Mouse (Mus musculus) ES-E14 (cell line): ENCODE results near the gene Bcl6b. TPM values are rescaled to one million over a fixed set of nuclear protein-coding genes. Genes with fewer than 3 reads are reported as not detected.

Experiments
- DNase-seq: peaks from one replicate; pipeline ENCODE4 v3.0.0-alpha.2; 2013; ENCODE audit warnings: low read depth, low spot score
- H3K27ac ChIP-seq: 2 replicates; pipeline ENCODE4 v1.5.1; 2012; ENCODE audit warnings: low read depth, mild to moderate bottlenecking, low read length, moderate library complexity, mixed read lengths; ENCODE audit not compliant: poor library complexity, insufficient read depth, severe bottlenecking
- H3K36me3 ChIP-seq: 2 replicates; pipeline ENCODE4 v1.6.1; 2012; ENCODE audit warnings: mild to moderate bottlenecking, low read length, moderate library complexity, mixed read lengths; ENCODE audit not compliant: control insufficient read depth, poor library complexity, insufficient read depth, severe bottlenecking
- H3K4me1 ChIP-seq, 2 experiments: fragments of 150-350 bp in 1 of 2; sonication (generic) in 1 of 2; 2 replicates each; pipeline ENCODE4 v1.6.1; 2012; ENCODE audit warnings: low read length in 2 of 2, mild to moderate bottlenecking in 1 of 2, mixed read lengths in 1 of 2; ENCODE audit not compliant: control insufficient read depth in 2 of 2, insufficient read depth in 2 of 2, poor library complexity in 1 of 2
- H3K4me3 ChIP-seq, 2 experiments: fragments of 150-350 bp in 1 of 2; sonication (generic) in 1 of 2; 2 replicates each; pipeline ENCODE4 v1.5.1; 2012; ENCODE audit warnings: low read length in 2 of 2, low read depth in 1 of 2, mild to moderate bottlenecking in 1 of 2, mixed read lengths in 1 of 2; ENCODE audit not compliant: insufficient read depth in 1 of 2, poor library complexity in 1 of 2, severe bottlenecking in 1 of 2
- H3K9ac ChIP-seq: 2 replicates; pipeline ENCODE4 v1.6.1; 2012; ENCODE audit warnings: low read depth, mild to moderate bottlenecking, low read length, mixed read lengths; ENCODE audit not compliant: poor library complexity, insufficient read depth, severe bottlenecking
- H3K9me3 ChIP-seq: fragments of 150-350 bp; sonication (generic); 2 replicates; pipeline ENCODE4 v1.6.1; 2012; ENCODE audit warnings: low read depth, mild to moderate bottlenecking, low read length; ENCODE audit not compliant: control insufficient read depth, insufficient read depth
- CHD2 ChIP-seq: IDR thresholded peaks from 2 replicates; pipeline ENCODE4 v1.6.1; 2014; ENCODE audit warnings: mild to moderate bottlenecking, low read depth, low read length, inconsistent platforms
- HCFC1 ChIP-seq: IDR thresholded peaks from 2 replicates; pipeline ENCODE4 v1.6.1; 2012; ENCODE audit warnings: low read length, inconsistent platforms, borderline replicate concordance; ENCODE audit not compliant: insufficient read depth
- MAFK ChIP-seq: IDR thresholded peaks from 2 replicates; pipeline ENCODE4 v1.6.1; 2014; ENCODE audit warnings: mild to moderate bottlenecking, low read depth, low read length, inconsistent platforms; ENCODE audit not compliant: insufficient read depth
- ZC3H11A ChIP-seq: IDR thresholded peaks from 2 replicates; pipeline ENCODE4 v1.6.1; 2012; ENCODE audit warnings: low read depth, mild to moderate bottlenecking, inconsistent platforms, low read length, borderline replicate concordance
- ZNF384 ChIP-seq: IDR thresholded peaks from 2 replicates; pipeline ENCODE4 v1.6.1; 2012; ENCODE audit warnings: low read depth, low read length, inconsistent platforms
- in situ Hi-C, 2 experiments: fragments of 600-800 bp; cut with MboI; formaldehyde crosslinking; loops; one replicate each; pipeline ENCODE4 v1.15.1; 2025; ENCODE audit warnings: low sequenced_read_pairs in 2 of 2, inconsistent platforms in 1 of 2; ENCODE audit not compliant: unreplicated experiment in 2 of 2
- total RNA-seq: library from RNA; depleted of rRNA; stranded (reverse); fragments of 300-350 nt; gene quantifications from 2 replicates; pipeline ENCODE4 v1.2.3, GENCODE M21; 2012; rRNA removed

Bcl6b gene
- total RNA-seq: 5.2 and 7.1 TPM in 2 replicates

- peaks cover 9 to 30% of the 10 kb centered on the region in 2 experiments for H3K4me1 ChIP-seq
- peak within 1 kb of the TSS; percentile 72 to 81 for H3K4me3 ChIP-seq
- no peak for DNase-seq
- in situ Hi-C loops: no loop called here
- H3K36me3 ChIP-seq: no peaks in the 10 kb centered on the region
- H3K27ac ChIP-seq: peak within 1 kb of the TSS; percentile 26; the same call in 1 of the 2 replicates
- TF ChIP-seq CHD2 (no peak), MAFK (no peak), HCFC1 (no peak), ZC3H11A (no peak), ZNF384 (no peak)
- H3K9ac ChIP-seq: peak within 1 kb of the TSS; percentile 76
- no peaks in the 10 kb centered on the region for H3K9me3 ChIP-seq
Observed at GRCm38 (mm10) chr11:70229260-70230010, at the start of gene Bcl6b. Gene Bcl6b, minus strand, starts transcription at chr11:70229798.

GRCm38 (mm10) chr11:70278961-70279360, 49.4 kb upstream of the Bcl6b start:
- no peaks in the 10 kb centered on the region for H3K36me3 ChIP-seq
- H3K4me1 ChIP-seq: no peaks in the 10 kb centered on the region
- H3K4me3 ChIP-seq: no peak overlapping the region
- in situ Hi-C loops: no loop called here
- TF ChIP-seq CHD2 (no peak), ZC3H11A (no peak), HCFC1 (no peak), ZNF384 (no peak), MAFK (no peak)
- no peak for DNase-seq
- H3K27ac ChIP-seq: no peak overlapping the region
- no peaks in the 10 kb centered on the region for H3K9me3 ChIP-seq
- no peak overlapping the region for H3K9ac ChIP-seq

GRCm38 (mm10) chr11:70271641-70272040, 42.0 kb upstream of the Bcl6b start:
- Histone ChIP-seq H3K36me3 (no peaks in the 10 kb centered on the region), H3K9ac (no peak overlapping the region), H3K4me3 (no peak overlapping the region), H3K27ac (no peak overlapping the region), H3K9me3 (no peaks in the 10 kb centered on the region), H3K4me1 (no peaks in the 10 kb centered on the region)
- in situ Hi-C loops: no loop called here
- TF ChIP-seq MAFK: no peak
- no peak for TF ChIP-seq HCFC1
- TF ChIP-seq CHD2: no peak
- TF ChIP-seq ZNF384: no peak
- no peak for TF ChIP-seq ZC3H11A
- DNase-seq: no peak

GRCm38 (mm10) chr11:70266405-70266804, 36.8 kb upstream of the Bcl6b start:
- DNase-seq: no peak
- TF ChIP-seq ZNF384: no peak
- TF ChIP-seq CHD2: no peak
- no peak for TF ChIP-seq ZC3H11A
- TF ChIP-seq HCFC1: no peak
- TF ChIP-seq MAFK: no peak
- in situ Hi-C loops: no loop called here
- Histone ChIP-seq H3K36me3 (no peaks in the 10 kb centered on the region), H3K4me3 (no peak overlapping the region), H3K9me3 (no peaks in the 10 kb centered on the region), H3K27ac (no peak overlapping the region), H3K9ac (no peak overlapping the region), H3K4me1 (no peaks in the 10 kb centered on the region; a peak in 1 of 4 replicates)
